Mouse (Mus musculus): ENCODE measurements at regions not wholly inside any gene's neighbourhood (a gene's known extent, or its start where the extent isn't known, plus 50 kb on each side); places are given as distances from the start of the nearest gene placed in this dataset.
"Not testable (repeated sequence)": the region's sequence is repeated elsewhere in the genome, so short reads cannot be mapped to it uniquely, and the experiment has no call there.

DNA sequence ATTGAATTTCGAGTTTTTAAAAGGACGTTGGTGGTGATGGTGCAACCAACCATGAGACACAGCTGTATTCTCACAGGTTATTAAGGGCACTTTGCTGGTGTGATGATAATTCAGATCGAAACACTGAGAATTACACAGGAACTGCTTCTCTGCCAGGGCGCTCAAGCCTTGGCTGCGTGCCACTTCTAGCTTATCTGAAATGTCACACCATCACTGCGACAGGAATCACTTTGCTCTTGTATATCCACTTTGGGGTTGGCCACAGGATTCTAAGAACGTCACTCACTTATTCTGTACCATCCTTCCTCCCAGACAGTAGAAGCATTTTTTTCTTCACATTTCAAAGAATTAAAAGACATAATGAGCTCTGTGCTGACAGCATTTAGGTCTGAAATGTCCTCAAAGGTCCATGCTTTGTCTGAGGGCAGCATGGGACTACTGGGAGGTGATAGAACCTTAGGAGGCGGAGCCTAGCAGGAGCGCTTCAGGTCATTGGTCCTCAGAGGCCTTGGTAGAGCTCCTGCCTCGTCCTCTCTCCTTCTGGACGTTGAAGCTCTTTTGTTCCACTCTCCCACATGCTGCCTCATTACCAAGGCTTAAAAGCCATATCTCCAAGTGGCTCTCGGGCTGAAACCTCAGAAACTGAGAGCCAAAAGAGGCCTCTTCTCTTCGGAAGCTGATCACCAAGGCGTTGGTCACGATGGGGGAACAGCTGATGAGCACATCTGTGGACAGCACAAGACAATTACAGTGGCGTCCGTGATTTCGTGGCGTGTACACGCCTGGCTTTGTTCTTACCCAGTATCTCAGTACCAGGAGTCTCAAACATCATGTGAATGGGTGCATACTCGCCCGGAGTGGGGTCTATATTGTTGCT is 167.7 kb downstream of the Enc1 start:
- no peaks in the 10 kb centered on the region for H3K9me3 ChIP-seq
- H3K27me3 ChIP-seq = peaks cover 8% of the 10 kb centered on the region
- H3K9ac ChIP-seq (replicated peaks) = no peak overlapping the region
- H3K27ac ChIP-seq (replicated peaks) = 0 out of 2 replicates have a peak overlapping the region, but pooled peaks have one; percentile 5
- no peak overlapping the region for H3K4me2 ChIP-seq (replicated peaks)
- H3K4me3 ChIP-seq = no peak overlapping the region
- no peaks in the 10 kb centered on the region for H3K36me3 ChIP-seq
- peaks cover 42% of the 10 kb centered on the region for H3K4me1 ChIP-seq
- ATAC-seq (ENCODE audit: low FRiP score, low read depth) = peak; percentile 32; the same call in 1 of the 2 replicates
- 75% methylated on average over 22 of the region's 22 CpGs for whole genome bisulfite sequencing

DNA sequence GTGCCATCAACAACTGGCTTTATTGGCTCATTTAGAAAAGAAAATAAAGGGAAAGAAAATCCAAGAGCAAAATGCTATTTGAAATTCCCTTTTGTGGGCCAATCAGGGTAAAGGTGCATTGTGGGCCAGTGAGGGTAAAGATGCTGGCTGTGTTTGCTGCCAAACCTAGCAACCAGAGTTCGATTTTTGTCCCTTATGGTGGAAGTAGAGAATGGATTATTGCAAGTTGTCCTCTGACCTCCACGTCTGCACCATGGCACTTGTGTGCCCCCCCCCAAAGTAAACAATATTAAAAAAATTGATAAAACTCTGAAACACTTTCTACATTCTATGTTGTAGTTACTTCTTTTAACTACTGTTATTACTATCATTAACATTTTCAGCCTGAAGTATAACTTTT is 166.9 kb downstream of the Enc1 start:
- H3K9me3 ChIP-seq = no peaks in the 10 kb centered on the region
- H3K36me3 ChIP-seq = no peaks in the 10 kb centered on the region
- H3K4me1 ChIP-seq = peaks cover 42% of the 10 kb centered on the region
- H3K27me3 ChIP-seq = peaks cover 6% of the 10 kb centered on the region
- no peak overlapping the region for H3K4me3 ChIP-seq
- no peak overlapping the region for H3K4me2 ChIP-seq (replicated peaks)
- no peak for ATAC-seq (ENCODE audit: low FRiP score, low read depth)
- H3K9ac ChIP-seq (replicated peaks) = no peak overlapping the region
- no peak overlapping the region for H3K27ac ChIP-seq (replicated peaks)
- WGBS = 47% methylated on average over 2 of the region's 2 CpGs

DNA sequence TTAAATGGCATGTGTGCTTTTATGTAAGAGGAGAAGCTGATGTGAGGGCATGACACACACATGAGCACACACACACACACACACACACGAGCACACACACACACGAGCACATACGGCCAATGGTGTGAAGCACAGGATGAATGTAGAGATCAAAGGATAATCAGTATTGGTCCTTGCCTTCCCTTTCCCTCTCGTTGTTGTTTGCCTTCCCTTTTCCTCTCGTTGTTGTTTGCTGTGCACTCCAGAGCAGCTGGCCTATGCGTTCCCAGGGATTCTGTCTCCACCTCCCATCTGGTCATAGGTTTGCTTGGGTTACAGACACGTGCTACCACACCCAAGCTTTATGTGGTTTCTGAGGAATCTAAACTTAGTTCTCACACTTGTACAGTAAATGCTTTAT is 165.8 kb downstream of the Enc1 start:
- no peak overlapping the region for H3K4me2 ChIP-seq (replicated peaks)
- no peak overlapping the region for H3K4me3 ChIP-seq
- no peak for ATAC-seq (ENCODE audit: low FRiP score, low read depth)
- peaks cover 5% of the 10 kb centered on the region for H3K27me3 ChIP-seq
- 44% methylated on average over 7 of the region's 7 CpGs for WGBS
- H3K27ac ChIP-seq (replicated peaks) = no peak overlapping the region
- H3K36me3 ChIP-seq = no peaks in the 10 kb centered on the region
- no peaks in the 10 kb centered on the region for H3K9me3 ChIP-seq
- H3K9ac ChIP-seq (replicated peaks) = no peak overlapping the region
- H3K4me1 ChIP-seq = peaks cover 47% of the 10 kb centered on the region

DNA sequence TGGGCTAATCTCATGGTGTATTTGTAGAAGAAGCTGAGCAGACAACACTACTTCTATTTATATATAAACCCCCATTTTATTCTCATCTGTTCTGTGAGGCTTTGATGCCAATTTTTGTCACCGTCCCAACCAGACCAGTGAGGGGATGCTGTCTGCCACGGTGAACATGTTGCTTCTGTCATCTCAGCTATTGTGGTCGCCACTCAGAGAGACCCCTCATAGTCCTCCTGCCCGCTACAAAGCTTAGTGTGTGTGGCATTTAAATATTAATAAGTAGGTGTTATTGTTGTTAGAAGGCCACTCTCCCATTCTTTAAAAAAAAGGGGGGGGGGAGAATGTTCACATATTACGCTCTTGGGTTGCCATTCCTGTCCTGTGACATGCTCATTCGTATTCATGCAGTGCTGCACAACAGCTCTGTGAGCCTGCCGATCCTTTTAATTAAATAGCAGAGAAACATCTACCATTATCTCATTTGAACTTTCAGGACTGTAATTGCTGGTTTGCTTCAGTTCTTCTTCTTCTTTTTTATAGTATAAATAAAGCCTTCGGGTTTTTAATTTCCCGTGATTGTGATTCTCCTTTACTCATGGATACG is 161.4 kb downstream of the Enc1 start:
- 51% methylated on average over 10 of the region's 10 CpGs for WGBS
- Histone ChIP-seq H3K4me2 (replicated peaks) (0 out of 2 replicates have a peak overlapping the region, but pooled peaks have one; percentile 7), H3K36me3 (no peaks in the 10 kb centered on the region), H3K27ac (replicated peaks) (no peak overlapping the region), H3K4me1 (peaks cover 14% of the 10 kb centered on the region), H3K9me3 (no peaks in the 10 kb centered on the region), H3K4me3 (no peak overlapping the region), H3K9ac (replicated peaks) (no peak overlapping the region), H3K27me3 (peaks cover 5% of the 10 kb centered on the region)
- no peak for ATAC-seq (ENCODE audit: low FRiP score, low read depth)

DNA sequence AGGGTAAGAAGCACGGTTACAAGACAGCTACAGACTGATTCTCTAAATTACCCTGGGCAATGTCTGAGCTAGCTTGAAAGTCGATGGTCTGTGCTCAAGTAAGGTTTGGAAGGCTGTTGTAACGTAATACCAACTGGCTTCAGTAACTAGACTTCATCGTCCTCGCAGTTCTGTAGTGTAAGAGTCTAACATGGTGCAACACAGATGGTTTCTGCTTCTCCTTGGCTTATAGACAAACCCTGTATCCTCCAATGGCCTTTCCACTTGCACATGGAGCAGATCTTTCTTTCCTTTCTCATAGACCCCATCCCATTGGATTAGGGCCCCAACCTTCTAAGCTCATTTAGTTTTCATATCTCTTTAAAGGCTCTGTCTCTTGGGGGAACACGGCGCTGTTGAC is 160.7 kb downstream of the Enc1 start:
- 90% methylated on average over 7 of the region's 7 CpGs for WGBS
- no peaks in the 10 kb centered on the region for H3K36me3 ChIP-seq
- H3K4me2 ChIP-seq (replicated peaks) = no peak overlapping the region
- no peak overlapping the region for H3K9ac ChIP-seq (replicated peaks)
- no peak overlapping the region for H3K27ac ChIP-seq (replicated peaks)
- H3K27me3 ChIP-seq = peaks cover under 1% of the 10 kb centered on the region; the same call in 1 of the 2 replicates
- H3K9me3 ChIP-seq = no peaks in the 10 kb centered on the region
- H3K4me1 ChIP-seq = peaks cover 10% of the 10 kb centered on the region
- H3K4me3 ChIP-seq = no peak overlapping the region
- ATAC-seq (ENCODE audit: low FRiP score, low read depth) = no peak

DNA sequence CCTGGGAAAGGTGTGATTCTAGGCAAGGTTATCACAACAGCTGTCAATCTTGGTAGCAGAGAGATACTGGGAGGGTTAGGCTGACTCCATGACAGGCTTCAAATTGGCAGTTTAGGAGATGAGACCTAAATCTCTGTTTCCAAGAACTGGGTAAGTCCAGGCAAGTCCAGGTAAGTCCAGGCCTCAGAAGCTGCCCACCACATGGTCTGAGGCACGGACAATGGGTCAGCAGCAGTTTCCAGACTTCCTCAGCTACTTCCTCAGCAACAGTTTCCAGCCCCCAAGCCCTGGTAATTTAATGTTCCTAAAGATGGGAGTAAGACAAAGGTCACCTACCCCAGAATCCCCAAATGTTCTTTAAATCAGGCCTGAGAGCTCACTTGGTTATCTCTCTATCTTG is 157.1 kb downstream of the Enc1 start:
- no peaks in the 10 kb centered on the region for H3K36me3 ChIP-seq
- WGBS = 84% methylated on average over 1 of the region's 1 CpGs
- no peak overlapping the region for H3K4me3 ChIP-seq
- no peaks in the 10 kb centered on the region for H3K9me3 ChIP-seq
- H3K27me3 ChIP-seq = no peaks in the 10 kb centered on the region; the same call in 1 of the 2 replicates
- no peak overlapping the region for H3K4me2 ChIP-seq (replicated peaks)
- ATAC-seq (ENCODE audit: low FRiP score, low read depth) = no peak
- H3K9ac ChIP-seq (replicated peaks) = no peak overlapping the region
- H3K4me1 ChIP-seq = peaks cover 5% of the 10 kb centered on the region
- H3K27ac ChIP-seq (replicated peaks) = no peak overlapping the region

DNA sequence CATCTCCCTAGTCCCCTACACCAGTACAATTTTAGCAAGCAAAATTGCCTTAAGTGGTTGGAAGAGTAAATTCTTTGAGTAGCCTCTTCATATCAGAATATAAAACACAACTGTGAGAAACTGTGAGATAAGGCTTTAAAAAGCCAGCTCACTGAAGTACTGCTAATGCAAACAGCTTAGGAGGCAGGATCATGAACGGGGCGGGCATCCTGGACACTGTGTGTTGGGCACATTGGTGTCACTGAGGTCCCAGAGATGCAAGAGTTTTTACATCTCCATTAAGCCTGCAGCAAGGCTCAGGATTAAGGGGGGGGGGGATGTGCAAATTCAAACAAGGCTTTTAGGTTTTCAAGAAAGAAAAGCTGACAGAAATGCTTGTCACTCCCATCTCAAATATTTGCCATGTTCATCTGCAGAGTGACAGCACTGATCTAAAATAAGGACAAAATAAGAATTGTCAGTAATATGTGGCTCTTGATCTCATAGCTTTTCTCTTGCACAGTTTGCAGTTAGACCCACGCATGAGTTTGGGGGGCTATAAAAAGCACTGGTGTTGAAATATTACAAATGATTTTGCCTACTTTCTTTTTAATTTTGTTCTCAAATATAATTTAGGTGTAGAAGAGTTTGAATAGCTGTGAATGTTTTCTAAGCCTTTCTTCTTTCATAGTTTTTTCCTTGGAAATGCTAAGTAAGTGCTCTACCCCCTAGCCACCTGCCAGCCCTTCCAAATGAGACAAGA is 156.2 kb downstream of the Enc1 start:
- ATAC-seq (ENCODE audit: low FRiP score, low read depth) = no peak
- no peaks in the 10 kb centered on the region for H3K36me3 ChIP-seq
- no peak overlapping the region for H3K4me2 ChIP-seq (replicated peaks)
- H3K9me3 ChIP-seq = no peaks in the 10 kb centered on the region
- no peak overlapping the region for H3K27ac ChIP-seq (replicated peaks)
- H3K9ac ChIP-seq (replicated peaks) = no peak overlapping the region
- H3K4me1 ChIP-seq = peaks cover under 1% of the 10 kb centered on the region
- no peak overlapping the region for H3K4me3 ChIP-seq
- 86% methylated on average over 3 of the region's 3 CpGs for WGBS
- no peaks in the 10 kb centered on the region; the same call in 1 of the 2 replicates for H3K27me3 ChIP-seq

DNA sequence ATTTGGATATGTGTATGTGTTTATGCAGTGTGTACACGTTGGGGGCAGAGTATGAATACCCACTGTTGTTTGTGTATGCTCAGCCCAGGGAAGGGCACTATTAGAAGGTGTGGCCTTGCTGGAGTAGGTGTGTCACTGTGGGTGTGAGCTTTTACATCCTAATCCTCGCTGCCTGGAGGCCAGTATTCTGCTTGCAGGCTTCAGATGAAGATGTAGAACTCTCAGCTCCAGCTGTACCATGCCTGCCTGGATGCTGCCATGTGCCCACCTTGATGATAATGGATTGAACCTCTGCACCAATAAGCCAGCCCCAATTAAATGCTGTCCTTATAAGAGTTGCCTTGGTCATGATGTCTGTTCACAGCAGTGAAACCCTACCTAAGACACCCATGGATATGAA is 155.4 kb downstream of the Enc1 start:
- not testable (repeated sequence) for H3K27ac ChIP-seq (replicated peaks); H3K9me3 ChIP-seq; H3K4me3 ChIP-seq; H3K9ac ChIP-seq (replicated peaks); H3K27me3 ChIP-seq; ATAC-seq (ENCODE audit: low FRiP score, low read depth); H3K4me1 ChIP-seq; H3K36me3 ChIP-seq; H3K4me2 ChIP-seq (replicated peaks)
- WGBS = 71% methylated on average over 2 of the region's 2 CpGs

DNA sequence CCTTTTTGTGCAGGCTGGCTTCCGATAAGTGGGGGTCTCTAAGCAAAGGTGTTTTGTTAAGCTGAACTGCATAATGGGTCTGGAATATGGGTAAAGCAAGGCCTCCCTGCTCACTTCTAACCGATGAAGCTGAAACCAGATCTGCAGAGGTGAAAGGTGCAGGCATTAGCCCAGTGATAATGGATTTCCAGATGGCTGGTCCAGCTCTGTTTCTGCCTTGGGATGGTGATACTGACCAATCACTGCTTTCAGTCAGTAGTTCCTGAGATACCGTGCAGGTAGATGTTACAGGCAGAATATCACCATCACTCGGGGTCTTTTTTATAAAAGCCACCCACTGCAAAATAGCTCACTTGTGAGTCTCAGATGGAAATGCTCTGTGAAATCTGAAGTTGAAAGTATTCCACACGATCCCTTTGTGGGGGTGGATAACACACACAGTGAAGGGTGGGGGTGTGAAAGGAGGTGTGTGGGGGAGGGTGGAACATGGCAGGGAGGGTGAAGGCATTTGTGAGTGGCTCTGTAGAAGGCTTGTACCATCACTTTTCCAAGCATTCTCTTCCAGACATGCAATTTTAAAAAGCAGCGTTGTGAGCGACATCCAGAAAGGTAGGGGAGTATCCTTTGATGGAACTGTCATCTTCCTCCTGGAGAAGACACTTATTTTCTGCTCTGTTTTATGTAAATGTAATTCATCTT is 154.0 kb downstream of the Enc1 start:
- 84% methylated on average over 7 of the region's 7 CpGs for WGBS
- Histone ChIP-seq H3K4me2 (replicated peaks) (no peak overlapping the region), H3K4me3 (no peak overlapping the region), H3K9ac (replicated peaks) (no peak overlapping the region), H3K4me1 (peaks cover 8% of the 10 kb centered on the region), H3K27me3 (no peaks in the 10 kb centered on the region; the same call in 1 of the 2 replicates), H3K9me3 (no peaks in the 10 kb centered on the region), H3K27ac (replicated peaks) (no peak overlapping the region), H3K36me3 (no peaks in the 10 kb centered on the region)
- ATAC-seq (ENCODE audit: low FRiP score, low read depth) = no peak

DNA sequence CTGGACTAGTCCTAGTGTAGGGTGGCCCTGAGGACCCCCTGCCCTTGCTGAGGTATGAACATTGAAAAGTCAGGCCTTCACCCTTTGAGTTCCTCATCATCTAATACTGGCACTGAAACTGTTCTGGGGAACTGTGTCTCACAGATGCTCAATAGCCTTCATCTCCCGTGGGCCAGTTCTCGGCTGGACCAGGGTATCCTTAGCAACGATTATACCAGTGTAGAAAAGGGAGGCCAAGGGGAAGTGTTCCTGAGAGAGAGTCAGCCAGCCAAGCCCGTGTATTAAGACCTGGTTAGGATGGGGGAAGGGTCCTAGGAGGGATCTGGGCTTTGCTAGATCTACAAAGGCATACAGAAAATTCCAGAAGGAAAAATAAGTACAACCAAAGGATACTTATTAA is 153.2 kb downstream of the Enc1 start:
- H3K36me3 ChIP-seq = no peaks in the 10 kb centered on the region
- H3K27me3 ChIP-seq = no peaks in the 10 kb centered on the region; the same call in 1 of the 2 replicates
- no peak overlapping the region for H3K9ac ChIP-seq (replicated peaks)
- H3K27ac ChIP-seq (replicated peaks) = no peak overlapping the region
- no peaks in the 10 kb centered on the region for H3K9me3 ChIP-seq
- peaks cover 8% of the 10 kb centered on the region for H3K4me1 ChIP-seq
- H3K4me2 ChIP-seq (replicated peaks) = no peak overlapping the region
- no peak overlapping the region for H3K4me3 ChIP-seq
- no peak for ATAC-seq (ENCODE audit: low FRiP score, low read depth)
- WGBS = 60% methylated on average over 4 of the region's 4 CpGs

DNA sequence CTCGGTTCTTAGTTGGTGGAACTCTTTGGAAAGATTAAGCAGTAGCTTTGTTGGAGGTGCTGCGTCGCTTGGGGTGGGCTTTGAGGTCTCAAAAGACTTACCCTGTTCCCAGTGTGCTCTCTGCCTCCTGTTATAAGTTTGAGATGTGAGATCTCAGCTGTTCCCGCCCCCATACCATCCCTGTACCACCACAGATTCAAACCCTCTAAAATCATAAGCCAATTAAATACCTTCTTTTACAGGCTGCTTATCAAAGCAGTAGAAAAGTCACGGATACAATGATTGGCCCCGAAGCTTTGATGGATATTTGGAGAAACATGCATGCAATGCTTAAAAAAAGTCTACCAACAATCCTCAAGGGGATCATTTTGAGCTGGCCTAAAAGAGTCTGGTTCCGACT is 152.6 kb downstream of the Enc1 start:
- WGBS = 88% methylated on average over 7 of the region's 7 CpGs
- H3K9ac ChIP-seq (replicated peaks) = no peak overlapping the region
- H3K4me1 ChIP-seq = peaks cover 8% of the 10 kb centered on the region
- H3K9me3 ChIP-seq = no peaks in the 10 kb centered on the region
- no peak overlapping the region for H3K4me3 ChIP-seq
- H3K27me3 ChIP-seq = no peaks in the 10 kb centered on the region; the same call in 1 of the 2 replicates
- H3K27ac ChIP-seq (replicated peaks) = no peak overlapping the region
- H3K36me3 ChIP-seq = no peaks in the 10 kb centered on the region
- no peak overlapping the region for H3K4me2 ChIP-seq (replicated peaks)
- no peak for ATAC-seq (ENCODE audit: low FRiP score, low read depth)
